Mouse (Mus musculus) hindbrain, postnatal 0 days (tissue): ENCODE measurements around the gene Nr2c2ap. TPM values are rescaled to one million over a fixed set of nuclear protein-coding genes. Genes with fewer than 3 reads are reported as not detected.
A peak's percentile ranks its signal among the peaks of the same experiment; 100 is the strongest.

Source experiments
- ATAC-seq: fragments of 200-750 bp; cut with Nextera tagmentation; 2 replicates; pipeline ENCODE4 v1.8.0; 2017; ENCODE audit warnings: mild to moderate bottlenecking, moderate TSS enrichment, moderate library complexity
- DNase-seq: peaks from one replicate; pipeline ENCODE4 v3.0.0-alpha.2; 2015; ENCODE audit warnings: low spot score
- H3K27ac ChIP-seq: fragments of 300-500 bp; sonication (generic); 2 replicates; pipeline ENCODE4 v1.5.1; 2014; ENCODE audit warnings: mild to moderate bottlenecking
- H3K27me3 ChIP-seq: fragments of 300-500 bp; sonication (generic); 2 replicates; pipeline ENCODE4 v1.6.1; 2014; ENCODE audit warnings: low read length, mixed read lengths; ENCODE audit not compliant: insufficient read depth
- H3K36me3 ChIP-seq: fragments of 300-500 bp; sonication (generic); 2 replicates; pipeline ENCODE4 v1.6.1; 2014; ENCODE audit warnings: low read length, mixed read lengths; ENCODE audit not compliant: insufficient read depth
- H3K4me1 ChIP-seq: fragments of 300-500 bp; sonication (generic); 2 replicates; pipeline ENCODE4 v1.6.1; 2014; ENCODE audit warnings: antibody characterized with exemption, low read length, mixed read lengths; ENCODE audit not compliant: insufficient read depth
- H3K4me2 ChIP-seq: fragments of 300-500 bp; sonication (generic); 2 replicates; pipeline ENCODE4 v1.6.1; 2014; ENCODE audit warnings: low read depth, mild to moderate bottlenecking, low read length, moderate library complexity, mixed read lengths
- H3K4me3 ChIP-seq: fragments of 300-500 bp; sonication (generic); 2 replicates; pipeline ENCODE4 v1.5.1; 2014; ENCODE audit warnings: low read length
- H3K9ac ChIP-seq: fragments of 300-500 bp; sonication (generic); replicated peaks from 2 replicates; pipeline ENCODE4 v1.6.1; 2014; ENCODE audit warnings: mild to moderate bottlenecking, low read length, moderate library complexity, mixed read lengths
- H3K9me3 ChIP-seq: fragments of 300-500 bp; sonication (generic); 2 replicates; pipeline ENCODE4 v1.6.1; 2016; ENCODE audit warnings: low read length, mixed read lengths
- CTCF ChIP-seq: IDR thresholded peaks from 2 replicates; pipeline ENCODE4 v1.5.1; 2016; ENCODE audit warnings: antibody characterized with exemption, control low read depth, low read depth
- WGBS: fragments of 180-500 bp; shearing (Covaris S2); extraction: QIAGEN DNeasy Blood & Tissue Kit; methylation state at CpG from one replicate; pipeline ENCODE4 v1.1.7; 2014; 5-methylcytosine and 5-hydroxymethylcytosine counted together
- polyA plus RNA-seq: library from polyadenylated mRNA; unstranded; fragments of >200 nt; fragmentation: Nextera tagmentation; extraction: Ambion mirVana; gene quantifications from 2 replicates; pipeline ENCODE4 v1.2.1, GENCODE M21; 2015
- total RNA-seq: library from RNA; depleted of rRNA; stranded (reverse); fragments of >200 nt; gene quantifications from 2 replicates; pipeline ENCODE4 v1.2.3, GENCODE M21; 2014

Gene Nr2c2ap
- total and polyA plus RNA-seq, 2 experiments from 2014 or later, result 9.4 to 48.5 TPM

DNA sequence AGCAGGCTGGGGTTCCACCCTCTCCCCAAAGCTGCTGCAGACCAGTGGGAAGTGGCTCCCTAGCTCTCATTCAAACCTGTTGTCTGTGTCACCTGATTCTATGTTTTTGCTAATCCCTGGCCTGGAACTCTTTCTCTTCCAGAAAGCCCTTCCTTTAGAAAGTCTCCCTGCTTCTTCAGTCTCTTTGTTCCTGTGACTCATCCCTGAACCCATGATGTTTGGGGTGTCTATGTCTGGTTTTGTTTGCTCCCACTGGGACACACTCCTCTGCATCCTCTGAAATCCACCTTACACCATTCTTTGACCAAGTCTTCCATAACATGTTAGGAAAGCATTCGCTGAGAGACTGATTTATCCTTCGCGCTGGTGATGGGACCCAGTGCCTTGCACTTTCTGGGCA, 1.1 kb upstream of the Nr2c2ap start:
- Histone ChIP-seq H3K36me3 (peaks cover 25% of the 10 kb centered on the region), H3K4me2 (no peak overlapping the region), H3K4me3 (no peak overlapping the region), H3K27ac (peak overlapping the region; percentile 71), H3K9me3 (no peaks in the 10 kb centered on the region), H3K9ac (no peak overlapping the region), H3K4me1 (peaks cover 14% of the 10 kb centered on the region), H3K27me3 (no peaks in the 10 kb centered on the region)
- DNase-seq (no peak), ATAC-seq (no peak)
- 78% methylated on average over 3 of the region's 3 CpGs for WGBS
- TF ChIP-seq CTCF, result no peak

DNA sequence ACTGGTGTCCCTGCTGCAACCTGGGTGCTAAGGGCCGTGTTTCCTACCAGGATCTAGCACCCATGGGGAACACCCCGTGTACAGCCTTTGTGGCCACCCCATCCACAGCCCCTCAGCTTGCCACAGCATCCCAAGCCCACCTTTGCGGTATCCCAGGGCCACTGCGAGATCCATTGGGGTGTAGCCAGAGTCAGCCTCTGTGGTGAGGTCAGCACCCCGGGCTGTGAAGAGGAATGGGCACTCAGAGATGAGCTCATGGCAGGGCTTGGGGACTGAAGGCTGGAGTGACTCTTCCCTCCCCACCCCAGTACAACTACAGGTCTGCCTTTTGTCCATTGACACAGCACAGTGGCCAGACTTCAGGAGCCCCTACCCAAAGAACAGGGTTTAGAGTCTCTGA, 3.0 kb downstream of the Nr2c2ap start:
- 94% methylated on average over 5 of the region's 5 CpGs for WGBS
- no peaks in the 10 kb centered on the region for H3K9me3 ChIP-seq
- H3K4me2 ChIP-seq, result no peak overlapping the region

DNA sequence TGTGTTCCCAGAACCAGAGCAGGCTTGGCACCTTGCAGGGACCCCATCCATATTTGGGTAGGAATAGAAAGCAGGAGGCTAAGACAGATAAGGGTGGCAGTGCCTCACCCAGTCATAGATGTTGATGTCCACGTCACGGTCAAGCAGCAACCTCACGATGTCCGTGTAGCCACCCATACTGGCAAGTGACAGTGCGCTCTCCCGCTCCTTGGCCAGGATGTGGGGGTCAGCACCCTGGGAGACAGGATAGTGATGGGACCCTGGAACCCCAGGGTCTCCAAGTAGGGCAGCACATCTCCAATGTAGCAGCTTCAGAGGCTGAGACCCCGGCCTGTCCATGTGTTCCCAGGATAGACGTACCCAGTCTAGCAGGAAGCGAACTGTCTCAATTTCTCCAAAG, 3.8 kb downstream of the Nr2c2ap start:
- no peak for ATAC-seq

More for the DNA sequence above, 3.0 kb downstream of the Nr2c2ap start:
- Histone ChIP-seq H3K36me3 (peaks cover 38% of the 10 kb centered on the region), H3K27ac (no peak overlapping the region), H3K4me1 (peaks cover 17% of the 10 kb centered on the region), H3K27me3 (no peaks in the 10 kb centered on the region), H3K4me3 (no peak overlapping the region), H3K9ac (no peak overlapping the region)
- TF ChIP-seq CTCF, result no peak
- DNase-seq (no peak), ATAC-seq (no peak)

DNA sequence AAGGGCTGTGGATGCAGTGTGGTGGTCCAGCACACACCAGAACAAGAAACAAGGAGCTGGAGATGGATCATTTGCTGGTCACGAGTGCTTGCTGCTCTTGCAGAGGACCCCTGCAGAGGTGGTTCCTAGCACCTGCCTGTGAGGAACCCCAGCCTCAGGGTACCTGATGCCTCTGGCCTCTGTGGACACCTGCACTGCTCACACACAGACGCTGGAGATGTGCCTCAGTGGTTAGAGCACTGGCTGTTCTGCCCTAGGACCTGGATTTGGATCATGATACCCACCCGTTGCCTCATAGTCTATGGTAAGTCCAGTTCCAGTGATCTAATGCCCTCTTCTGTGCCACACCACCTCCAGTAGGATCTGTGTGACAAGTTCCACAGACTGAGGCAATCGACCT, 5.5 kb downstream of the Nr2c2ap start:
- H3K9ac ChIP-seq, result no peak overlapping the region
- ATAC-seq (no peak), DNase-seq (no peak)
- peaks cover 19% of the 10 kb centered on the region for H3K4me1 ChIP-seq
- WGBS, result 89% methylated on average over 4 of the region's 4 CpGs
- no peak for TF ChIP-seq CTCF
- H3K27ac ChIP-seq, result no peak overlapping the region
- peaks cover 38% of the 10 kb centered on the region for H3K36me3 ChIP-seq
- no peaks in the 10 kb centered on the region for H3K27me3 ChIP-seq
- no peak overlapping the region for H3K4me3 ChIP-seq
- H3K4me2 ChIP-seq, result no peak overlapping the region
- H3K9me3 ChIP-seq, result no peaks in the 10 kb centered on the region

More for the DNA sequence above, 3.8 kb downstream of the Nr2c2ap start:
- Histone ChIP-seq H3K36me3 (peaks cover 38% of the 10 kb centered on the region), H3K9ac (no peak overlapping the region), H3K4me2 (no peak overlapping the region), H3K4me1 (peaks cover 13% of the 10 kb centered on the region), H3K27me3 (no peaks in the 10 kb centered on the region), H3K9me3 (no peaks in the 10 kb centered on the region), H3K27ac (no peak overlapping the region), H3K4me3 (no peak overlapping the region)
- DNase-seq, result no peak
- no peak for TF ChIP-seq CTCF
- WGBS, result 92% methylated on average over 9 of the region's 9 CpGs

DNA sequence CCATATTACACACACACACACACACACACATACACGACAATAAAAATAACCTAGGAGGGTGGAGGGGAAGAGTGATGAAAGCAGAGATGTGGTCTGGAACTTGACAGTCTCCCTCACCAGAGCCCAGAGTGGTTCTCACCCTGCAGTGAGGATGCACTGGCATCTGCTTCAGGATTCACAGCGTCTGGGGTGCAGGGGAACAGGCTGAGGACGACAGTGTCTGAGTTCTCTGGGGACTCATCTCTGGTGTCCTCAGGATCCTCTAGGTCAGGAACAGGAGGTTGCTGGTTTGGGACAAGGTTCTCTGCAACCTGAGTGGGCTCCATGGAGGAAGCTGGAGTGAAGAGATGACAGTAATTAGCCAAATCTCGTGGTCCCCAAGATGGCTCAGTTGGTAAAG, 6.8 kb downstream of the Nr2c2ap start:
- H3K4me3 ChIP-seq, result no peak overlapping the region
- no peak for ATAC-seq
- no peak for DNase-seq
- H3K27ac ChIP-seq, result no peak overlapping the region
- peaks cover 34% of the 10 kb centered on the region for H3K36me3 ChIP-seq
- peaks cover 16% of the 10 kb centered on the region for H3K4me1 ChIP-seq
- 81% methylated on average over 4 of the region's 4 CpGs for WGBS
- H3K27me3 ChIP-seq, result no peaks in the 10 kb centered on the region
- peak overlapping the region; percentile 83 for H3K4me2 ChIP-seq
- TF ChIP-seq CTCF, result no peak
- H3K9ac ChIP-seq, result no peak overlapping the region
- no peaks in the 10 kb centered on the region for H3K9me3 ChIP-seq

DNA sequence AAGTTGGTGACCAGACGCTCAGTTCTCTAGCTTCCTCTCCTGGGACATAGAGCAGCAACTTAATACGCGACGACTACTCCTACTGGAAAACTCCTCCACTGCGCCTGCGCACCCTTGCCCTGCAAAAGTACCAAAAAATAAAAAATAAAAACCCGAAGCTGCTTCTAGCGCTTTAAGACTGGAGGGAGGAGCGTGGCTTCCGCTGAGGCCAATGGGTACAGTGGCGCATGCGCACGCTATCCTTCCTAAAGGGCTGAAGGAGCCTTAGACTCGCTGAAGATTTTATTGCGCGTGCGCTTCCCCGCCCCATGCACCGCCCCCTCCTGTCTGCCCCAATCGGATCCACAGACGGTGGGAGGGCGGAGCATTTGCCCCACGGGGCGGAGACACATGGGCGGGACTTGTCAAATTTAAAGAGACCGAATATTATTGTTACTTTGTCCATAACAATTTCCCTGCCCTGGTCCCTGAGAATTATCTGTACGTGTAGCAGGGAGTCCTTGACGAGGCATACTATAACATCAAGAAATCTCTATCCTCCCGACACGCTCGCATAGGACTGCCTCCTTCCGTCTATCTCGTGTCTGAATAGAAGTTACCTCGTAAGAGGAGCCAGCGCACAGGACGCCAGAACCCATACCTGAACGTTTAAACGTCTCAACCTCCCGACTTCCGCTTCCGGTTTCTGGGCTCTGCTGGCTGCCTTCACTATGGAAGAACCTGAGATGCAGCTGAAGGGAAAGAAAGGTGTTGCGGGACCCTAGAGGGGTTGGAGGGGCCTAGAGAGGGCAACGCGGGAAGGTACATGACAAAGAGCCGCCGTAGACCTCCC, 8.1 kb downstream of the Nr2c2ap start, which contains the start of the genes Rfxank, Borcs8 and Mef2b:
Rfxank (minus strand) TSS at position 129 of the 832 bp plus-strand sequence.
Borcs8 (plus strand) TSS at position 474 of the 832 bp plus-strand sequence.
Mef2b (plus strand) TSS at position 686 of the 832 bp plus-strand sequence.
- Histone ChIP-seq H3K9ac (peak within 1 kb of the TSS; percentile 55), H3K4me1 (peaks cover 16% of the 10 kb centered on the region), H3K36me3 (peaks cover 20% of the 10 kb centered on the region), H3K27ac (peak within 1 kb of the TSS; percentile 80), H3K27me3 (no peaks in the 10 kb centered on the region), H3K4me2 (peak within 1 kb of the TSS; percentile 83), H3K9me3 (no peaks in the 10 kb centered on the region), H3K4me3 (peak within 1 kb of the TSS; percentile 54)
- ATAC-seq (peak; percentile 99), DNase-seq (peak; percentile 100)
- TF ChIP-seq CTCF, result no peak
- under 1% methylated on average over 46 of the region's 46 CpGs for WGBS

DNA sequence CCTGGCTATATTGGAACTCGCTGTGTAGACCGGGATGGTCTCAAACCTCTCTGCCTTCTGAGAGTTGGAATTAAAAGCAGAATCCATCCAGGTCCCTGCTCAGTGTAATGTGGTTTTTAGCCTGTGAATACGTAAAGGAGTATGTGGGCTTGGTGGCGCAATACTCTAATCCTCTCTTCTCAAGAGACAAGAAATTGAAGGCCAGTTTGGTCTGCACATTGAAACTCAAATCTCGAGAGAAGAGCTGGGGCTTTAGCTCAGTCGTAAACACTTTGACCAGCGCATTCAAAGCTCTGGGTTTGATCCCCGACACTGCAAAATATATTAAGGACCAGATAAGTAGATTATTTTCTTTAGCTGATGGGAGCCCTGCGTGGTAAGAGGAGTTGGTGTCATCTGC, 8.8 kb downstream of the Nr2c2ap start:
- Histone ChIP-seq H3K27ac (peak overlapping the region; percentile 80), H3K4me1 (peaks cover 16% of the 10 kb centered on the region), H3K4me2 (peak overlapping the region; percentile 83), H3K9ac (peak overlapping the region; percentile 55), H3K9me3 (no peaks in the 10 kb centered on the region), H3K27me3 (no peaks in the 10 kb centered on the region), H3K4me3 (peak overlapping the region; percentile 54), H3K36me3 (peaks cover 20% of the 10 kb centered on the region; the same call in 1 of the 2 replicates)
- DNase-seq, result peak; percentile 10
- no peak for ATAC-seq
- 10% methylated on average over 9 of the region's 9 CpGs for WGBS
- TF ChIP-seq CTCF, result no peak
